Mouse (Mus musculus) kidney, embryonic 16.5 days (tissue): ENCODE measurements around the gene Tmem151b. TPM values are rescaled to one million over a fixed set of nuclear protein-coding genes. Genes with fewer than 3 reads are reported as not detected.
A peak's percentile ranks its signal among the peaks of the same experiment; 100 is the strongest.

Source experiments
- ATAC-seq: fragments of 200-750 bp; cut with Nextera tagmentation; 2 replicates; pipeline ENCODE4 v1.8.0; 2017; ENCODE audit warnings: moderate TSS enrichment; ENCODE audit not compliant: low FRiP score, low TSS enrichment
- H3K27ac ChIP-seq: fragments of 300-500 bp; sonication (generic); 2 replicates; pipeline ENCODE4 v1.5.1; 2014; ENCODE audit warnings: low read length
- H3K27me3 ChIP-seq: fragments of 300-500 bp; sonication (generic); 2 replicates; pipeline ENCODE4 v1.6.1; 2014; ENCODE audit warnings: low read length, control low read depth, mixed read lengths; ENCODE audit not compliant: insufficient read depth
- H3K36me3 ChIP-seq: fragments of 300-500 bp; sonication (generic); 2 replicates; pipeline ENCODE4 v1.6.1; 2014; ENCODE audit warnings: low read length, control low read depth, mixed read lengths; ENCODE audit not compliant: insufficient read depth
- H3K4me1 ChIP-seq: fragments of 300-500 bp; sonication (generic); 2 replicates; pipeline ENCODE4 v1.6.1; 2014; ENCODE audit warnings: low read length, control low read depth, mixed read lengths; ENCODE audit not compliant: insufficient read depth
- H3K4me2 ChIP-seq: fragments of 300-500 bp; sonication (generic); replicated peaks from 2 replicates; pipeline ENCODE4 v1.6.1; 2014; ENCODE audit warnings: low read depth, low read length
- H3K4me3 ChIP-seq: fragments of 300-500 bp; sonication (generic); 2 replicates; pipeline ENCODE4 v1.5.1; 2014; ENCODE audit warnings: mild to moderate bottlenecking, low read length
- H3K9ac ChIP-seq: fragments of 300-500 bp; sonication (generic); replicated peaks from 2 replicates; pipeline ENCODE4 v1.6.1; 2014; ENCODE audit warnings: low read length
- H3K9me3 ChIP-seq: fragments of 300-500 bp; sonication (generic); 2 replicates; pipeline ENCODE4 v1.6.1; 2016; ENCODE audit warnings: low read length, control low read depth
- WGBS: fragments of 180-500 bp; shearing (Covaris S2); extraction: QIAGEN DNeasy Blood & Tissue Kit; methylation state at CpG from one replicate; pipeline ENCODE4 v1.1.7; 2014; 5-methylcytosine and 5-hydroxymethylcytosine counted together
- polyA plus RNA-seq: library from polyadenylated mRNA; unstranded; fragments of >200 nt; fragmentation: Nextera tagmentation; extraction: Ambion mirVana; gene quantifications from 2 replicates; pipeline ENCODE4 v1.2.1, GENCODE M21; 2015

The Tmem151b gene
- polyA plus RNA-seq, 1 experiment from 2014 or later: 3.8 TPM

DNA sequence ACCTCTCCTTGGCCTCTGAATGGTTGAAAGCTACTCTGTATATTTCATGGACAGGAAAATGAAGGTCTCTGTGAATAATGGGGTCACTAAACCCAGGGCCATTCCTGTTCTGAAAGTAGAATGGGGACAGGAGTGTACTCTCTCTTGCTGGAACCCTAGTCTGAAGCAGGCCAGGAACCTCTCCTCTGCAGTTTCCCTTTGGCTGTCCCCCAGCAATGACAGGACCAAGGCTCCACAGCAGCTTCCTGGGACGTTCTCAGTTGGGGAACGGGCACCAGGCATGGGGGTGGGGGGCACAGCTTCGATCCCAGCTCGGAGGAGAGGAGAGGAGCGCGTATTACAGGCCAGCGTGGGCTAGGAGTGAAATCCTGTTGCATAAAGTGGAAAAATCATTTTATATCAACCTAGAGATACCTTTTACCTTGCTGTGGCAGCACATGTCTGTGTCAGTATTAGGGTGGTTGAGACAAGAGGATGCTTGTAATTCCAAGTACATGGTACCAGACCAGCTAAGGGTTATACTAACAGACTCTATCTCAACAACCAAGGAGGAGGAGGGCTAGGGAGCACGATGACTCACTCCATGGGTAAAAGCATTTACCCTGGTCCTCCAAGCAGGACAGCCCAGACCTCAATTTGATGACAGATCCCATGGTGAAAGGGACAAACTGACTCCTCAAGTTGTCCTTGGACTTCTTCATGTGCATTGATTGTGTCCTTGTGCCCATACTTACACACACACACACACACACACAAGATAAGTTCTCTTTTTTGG lies 25.8 kb upstream of the Tmem151b start:
- Histone ChIP-seq H3K4me2 (no peak overlapping the region), H3K27me3 (no peaks in the 10 kb centered on the region), H3K9ac (peak overlapping the region; percentile 100; the same call in 1 of the 2 replicates), H3K36me3 (peaks cover 14% of the 10 kb centered on the region), H3K9me3 (no peaks in the 10 kb centered on the region), H3K4me1 (peaks cover 29% of the 10 kb centered on the region), H3K27ac (peak overlapping the region; percentile 98), H3K4me3 (no peak overlapping the region)
- WGBS: 94% methylated on average over 8 of the region's 8 CpGs
- ATAC-seq: no peak

- peak overlapping the region; percentile 62 for H3K4me2 ChIP-seq
- H3K27me3 ChIP-seq: no peaks in the 10 kb centered on the region
- peak overlapping the region; percentile 100 for H3K9ac ChIP-seq
- no peaks in the 10 kb centered on the region for H3K9me3 ChIP-seq
- peak; percentile 64 for ATAC-seq
- peak overlapping the region; percentile 98 for H3K27ac ChIP-seq
- H3K4me1 ChIP-seq: peaks cover 40% of the 10 kb centered on the region
- H3K36me3 ChIP-seq: peaks cover 25% of the 10 kb centered on the region
- WGBS: 2% methylated on average over 17 of the region's 17 CpGs
- peak overlapping the region; percentile 100 for H3K4me3 ChIP-seq
Measured at GRCm38 (mm10) chr17:45574129-45574761, 24.8 kb upstream of the Tmem151b start.

DNA sequence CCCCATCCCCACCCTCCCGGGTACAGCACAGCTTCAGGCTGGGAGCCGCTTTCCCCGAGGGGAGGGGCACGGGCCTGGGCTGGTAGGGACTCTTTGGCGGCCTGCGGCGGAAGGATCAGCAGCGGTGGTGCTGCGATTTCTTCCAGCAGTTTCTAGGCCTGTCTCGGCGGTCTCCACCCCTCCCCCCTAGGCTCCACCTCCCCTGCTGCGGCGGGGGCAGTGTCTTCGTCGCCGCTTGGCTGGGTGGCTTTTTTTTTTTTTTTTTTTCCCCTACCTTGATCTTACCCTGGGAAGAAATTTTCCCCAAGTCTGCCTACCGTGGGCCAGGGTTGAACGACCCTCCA lies 24.3 kb upstream of the Tmem151b start:
- peaks cover 30% of the 10 kb centered on the region for H3K36me3 ChIP-seq
- no peaks in the 10 kb centered on the region for H3K9me3 ChIP-seq
- no peaks in the 10 kb centered on the region for H3K27me3 ChIP-seq
- H3K9ac ChIP-seq: peak overlapping the region; percentile 100
- H3K4me2 ChIP-seq: peak overlapping the region; percentile 62
- under 1% methylated on average over 18 of the region's 18 CpGs for WGBS
- H3K27ac ChIP-seq: peak overlapping the region; percentile 98
- H3K4me3 ChIP-seq: peak overlapping the region; percentile 100
- peak; percentile 67 for ATAC-seq
- H3K4me1 ChIP-seq: peaks cover 43% of the 10 kb centered on the region

DNA sequence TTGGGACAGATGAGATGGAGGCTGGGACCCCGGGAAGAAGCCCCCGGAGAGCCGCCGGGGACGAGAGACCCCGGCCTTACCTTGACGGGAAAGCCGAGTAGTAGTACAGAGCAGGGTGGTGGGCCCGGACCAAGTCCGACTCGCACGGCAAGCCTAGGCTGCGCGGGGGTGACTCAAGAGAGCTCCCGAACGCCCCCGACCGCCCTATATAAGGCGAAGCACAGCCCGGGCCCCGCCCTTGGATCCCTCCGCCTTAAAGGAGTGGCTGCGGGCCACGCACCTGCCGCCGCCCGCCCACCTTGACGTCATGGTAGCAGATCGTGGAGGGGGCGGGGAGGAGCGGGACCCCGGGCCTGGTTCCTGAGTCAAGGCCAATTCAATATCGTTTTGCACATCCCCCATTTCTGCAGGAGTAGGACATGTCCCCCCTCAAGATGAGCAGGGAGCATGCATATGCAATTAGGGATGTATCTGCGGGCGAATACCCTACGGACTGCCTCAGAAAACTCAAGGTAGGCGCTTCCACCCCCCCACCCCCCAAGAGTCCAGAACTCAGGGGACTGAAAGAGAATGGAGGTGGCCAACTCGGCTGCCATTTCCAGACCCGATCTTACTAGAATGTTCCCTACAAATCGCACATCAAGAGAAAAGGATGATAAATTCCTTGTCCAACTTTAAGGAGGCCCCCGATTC lies 23.8 kb upstream of the Tmem151b start, which contains the start of gene Hsp90ab1:
TSS of gene Hsp90ab1 (minus strand) at position 185 of the 693 bp plus-strand sequence.
- under 1% methylated on average over 41 of the region's 41 CpGs for WGBS
- H3K27ac ChIP-seq: peak within 1 kb of the TSS; percentile 98
- H3K9ac ChIP-seq: peak within 1 kb of the TSS; percentile 100
- peak within 1 kb of the TSS; percentile 100 for H3K4me3 ChIP-seq
- peaks cover 35% of the 10 kb centered on the region for H3K36me3 ChIP-seq
- H3K4me1 ChIP-seq: peaks cover 43% of the 10 kb centered on the region
- H3K27me3 ChIP-seq: no peaks in the 10 kb centered on the region
- H3K9me3 ChIP-seq: no peaks in the 10 kb centered on the region
- peak within 1 kb of the TSS; percentile 72 for H3K4me2 ChIP-seq
- ATAC-seq: peak; percentile 88

GRCm38 (mm10) chr17:45572103-45573086 lies 22.9 kb upstream of the Tmem151b start:
- peaks cover 41% of the 10 kb centered on the region for H3K36me3 ChIP-seq
- H3K4me3 ChIP-seq: peak overlapping the region; percentile 100
- H3K27me3 ChIP-seq: no peaks in the 10 kb centered on the region
- peak overlapping the region; percentile 72 for H3K4me2 ChIP-seq
- H3K9ac ChIP-seq: peak overlapping the region; percentile 100
- H3K27ac ChIP-seq: peak overlapping the region; percentile 98
- peaks cover 43% of the 10 kb centered on the region for H3K4me1 ChIP-seq
- WGBS: under 1% methylated on average over 55 of the region's 57 CpGs
- H3K9me3 ChIP-seq: no peaks in the 10 kb centered on the region
- peak; percentile 62 for ATAC-seq

GRCm38 (mm10) chr17:45569999-45570398 lies 20.5 kb upstream of the Tmem151b start:
- H3K9me3 ChIP-seq: no peaks in the 10 kb centered on the region
- ATAC-seq: no peak
- no peak overlapping the region for H3K4me2 ChIP-seq
- H3K27me3 ChIP-seq: no peaks in the 10 kb centered on the region
- WGBS: 85% methylated on average over 4 of the region's 4 CpGs
- H3K4me1 ChIP-seq: peaks cover 54% of the 10 kb centered on the region
- no peak overlapping the region for H3K27ac ChIP-seq
- no peak overlapping the region for H3K9ac ChIP-seq
- peaks cover 53% of the 10 kb centered on the region for H3K36me3 ChIP-seq
- no peak overlapping the region for H3K4me3 ChIP-seq

DNA sequence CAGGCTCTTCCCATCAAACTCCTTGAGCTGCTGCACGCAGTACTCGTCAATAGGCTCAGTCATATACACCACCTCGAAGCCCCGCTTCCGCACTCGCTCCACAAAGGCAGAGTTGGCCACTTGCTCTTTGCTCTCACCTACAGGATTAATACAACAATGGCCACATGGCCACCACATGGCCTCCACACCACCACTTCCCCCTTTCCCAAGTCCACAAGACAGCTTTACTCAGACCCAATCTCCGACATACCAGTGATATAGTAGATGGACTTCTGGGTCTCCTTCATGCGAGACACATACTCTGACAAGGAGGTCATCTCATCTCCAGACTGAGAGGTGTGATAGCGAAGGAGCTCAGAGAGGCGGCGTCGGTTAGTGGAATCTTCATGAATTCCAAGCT lies 19.5 kb upstream of the Tmem151b start:
- peaks cover 53% of the 10 kb centered on the region for H3K36me3 ChIP-seq
- H3K27me3 ChIP-seq: no peaks in the 10 kb centered on the region
- H3K4me3 ChIP-seq: no peak overlapping the region
- peaks cover 50% of the 10 kb centered on the region for H3K4me1 ChIP-seq
- ATAC-seq: no peak
- 83% methylated on average over 12 of the region's 12 CpGs for WGBS
- no peaks in the 10 kb centered on the region for H3K9me3 ChIP-seq
- no peak overlapping the region for H3K9ac ChIP-seq
- no peak overlapping the region for H3K4me2 ChIP-seq
- H3K27ac ChIP-seq: no peak overlapping the region

DNA sequence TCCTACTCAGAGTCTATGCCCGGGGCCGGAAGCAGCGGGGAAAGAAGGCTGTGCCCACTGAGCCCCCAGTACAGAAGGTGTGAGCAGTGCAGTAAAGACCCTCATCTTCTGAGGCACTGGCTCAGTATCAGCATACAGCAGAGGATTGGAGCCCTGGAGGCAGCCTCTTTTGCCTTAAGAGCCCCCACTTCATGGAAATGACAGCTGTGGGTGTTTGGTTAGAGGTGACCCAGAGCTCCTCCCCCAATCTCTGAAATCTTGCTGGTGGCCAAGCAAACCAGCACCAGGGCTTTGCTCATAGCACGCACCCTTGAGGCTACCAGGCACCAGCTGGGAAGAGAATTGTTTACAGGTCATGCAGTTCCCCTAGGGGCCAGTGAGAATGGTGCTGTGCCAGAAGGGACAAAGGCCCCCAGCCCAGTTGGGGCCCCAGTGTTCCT lies 17.7 kb upstream of the Tmem151b start:
- Histone ChIP-seq H3K4me3 (no peak overlapping the region), H3K36me3 (peaks cover 53% of the 10 kb centered on the region), H3K27ac (peak overlapping the region; percentile 20; the same call in 1 of the 2 replicates), H3K9me3 (no peaks in the 10 kb centered on the region), H3K4me2 (no peak overlapping the region), H3K9ac (peak overlapping the region; percentile 6; the same call in 1 of the 2 replicates), H3K4me1 (peaks cover 50% of the 10 kb centered on the region), H3K27me3 (no peaks in the 10 kb centered on the region)
- 26% methylated on average over 4 of the region's 4 CpGs for WGBS
- no peak for ATAC-seq
